Mouse (Mus musculus) liver, postnatal 0 days (tissue): Measurements from ENCODE around the gene Sspo. TPM values are rescaled to one million over a fixed set of nuclear protein-coding genes. Genes with fewer than 3 reads are reported as not detected.

ENCODE experiments used
- ATAC-seq: fragments of 200-750 bp; cut with Nextera tagmentation; 2 replicates; pipeline ENCODE4 v1.8.0; 2017; ENCODE audit warnings: mild to moderate bottlenecking, moderate library complexity
- DNase-seq: peaks from one replicate; pipeline ENCODE4 v3.0.0-alpha.2; 2016
- H3K27ac ChIP-seq: fragments of 300-500 bp; sonication (generic); 2 replicates; pipeline ENCODE4 v1.5.1; 2014; ENCODE audit warnings: antibody characterized with exemption, moderate library complexity, mild to moderate bottlenecking, low read depth
- H3K27me3 ChIP-seq: fragments of 300-500 bp; sonication (generic); 2 replicates; pipeline ENCODE4 v1.6.1; 2014; ENCODE audit warnings: low read length, control low read depth, mixed read lengths; ENCODE audit not compliant: insufficient read depth
- H3K36me3 ChIP-seq: fragments of 300-500 bp; sonication (generic); replicated peaks from 2 replicates; pipeline ENCODE4 v1.6.1; 2014; ENCODE audit warnings: mild to moderate bottlenecking, control low read depth, low read length, moderate library complexity, mixed read lengths; ENCODE audit not compliant: insufficient read depth
- H3K4me1 ChIP-seq: fragments of 300-500 bp; sonication (generic); 2 replicates; pipeline ENCODE4 v1.6.1; 2014; ENCODE audit warnings: antibody characterized with exemption, mild to moderate bottlenecking, control low read depth; ENCODE audit not compliant: insufficient read depth
- H3K4me2 ChIP-seq: fragments of 300-500 bp; sonication (generic); 2 replicates; pipeline ENCODE4 v1.6.1; 2014; ENCODE audit warnings: low read depth, mild to moderate bottlenecking, low read length, moderate library complexity, mixed read lengths
- H3K4me3 ChIP-seq: fragments of 300-500 bp; sonication (generic); 2 replicates; pipeline ENCODE4 v1.5.1; 2014; ENCODE audit warnings: low read depth, low read length
- H3K9ac ChIP-seq: fragments of 300-500 bp; sonication (generic); replicated peaks from 2 replicates; pipeline ENCODE4 v1.6.1; 2014; ENCODE audit warnings: mild to moderate bottlenecking, moderate library complexity
- H3K9me3 ChIP-seq: fragments of 300-500 bp; sonication (generic); 2 replicates; pipeline ENCODE4 v1.6.1; 2016; ENCODE audit warnings: mild to moderate bottlenecking, control low read depth, low read length, mixed read lengths
- CTCF ChIP-seq: sonication (generic); IDR thresholded peaks from 2 replicates; pipeline ENCODE4 v1.5.1; 2016; ENCODE audit warnings: antibody characterized with exemption, low read depth
- EP300 ChIP-seq: IDR thresholded peaks from 2 replicates; pipeline ENCODE4 v1.6.1; 2016; ENCODE audit warnings: antibody characterized with exemption, low read depth, mild to moderate bottlenecking
- WGBS: fragments of 180-500 bp; shearing (Covaris S2); extraction: QIAGEN DNeasy Blood & Tissue Kit; methylation state at CpG from one replicate; pipeline ENCODE4 v1.1.7; 2014; ENCODE audit not compliant: insufficient replicate concordance; 5-methylcytosine and 5-hydroxymethylcytosine counted together
- polyA plus RNA-seq: library from polyadenylated mRNA; unstranded; fragments of >200 nt; fragmentation: Nextera tagmentation; extraction: Ambion mirVana; gene quantifications from 2 replicates; pipeline ENCODE4 v1.2.1, GENCODE M21; 2015

The Sspo gene
- polyA plus RNA-seq, 1 experiment from 2014 or later = 0.06 TPM

DNA sequence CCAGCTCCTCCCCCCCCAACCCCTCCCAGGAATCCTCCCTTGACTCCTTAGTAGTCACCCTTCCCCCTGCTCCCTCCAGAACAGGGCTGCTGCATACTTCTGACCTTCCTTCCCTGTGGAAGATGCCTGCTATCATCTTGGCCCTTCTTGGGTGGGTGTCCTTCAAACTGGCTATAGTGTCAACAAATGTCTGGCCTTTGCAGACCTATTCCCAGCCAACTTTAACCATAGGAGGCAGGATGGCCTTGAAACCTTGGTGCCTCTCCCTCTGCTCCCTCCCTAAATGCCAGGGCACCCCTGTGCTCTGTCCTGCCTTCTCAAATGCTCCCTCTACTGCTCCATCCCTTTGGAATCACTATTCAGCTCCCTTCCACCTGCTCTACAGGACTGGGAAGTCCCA lies 8.4 kb upstream of the Sspo start:
- ATAC-seq = no peak
- Histone ChIP-seq H3K4me1 (peaks cover 11% of the 10 kb centered on the region), H3K4me2 (no peak overlapping the region), H3K27me3 (0 out of 2 replicates have a peak, but pooled peaks cover 2% of the 10 kb centered on the region), H3K4me3 (no peak overlapping the region), H3K36me3 (peaks cover 18% of the 10 kb centered on the region), H3K9me3 (no peaks in the 10 kb centered on the region), H3K27ac (no peak overlapping the region), H3K9ac (no peak overlapping the region)
- no peak for DNase-seq
- TF ChIP-seq CTCF = no peak
- no peak for TF ChIP-seq EP300

DNA sequence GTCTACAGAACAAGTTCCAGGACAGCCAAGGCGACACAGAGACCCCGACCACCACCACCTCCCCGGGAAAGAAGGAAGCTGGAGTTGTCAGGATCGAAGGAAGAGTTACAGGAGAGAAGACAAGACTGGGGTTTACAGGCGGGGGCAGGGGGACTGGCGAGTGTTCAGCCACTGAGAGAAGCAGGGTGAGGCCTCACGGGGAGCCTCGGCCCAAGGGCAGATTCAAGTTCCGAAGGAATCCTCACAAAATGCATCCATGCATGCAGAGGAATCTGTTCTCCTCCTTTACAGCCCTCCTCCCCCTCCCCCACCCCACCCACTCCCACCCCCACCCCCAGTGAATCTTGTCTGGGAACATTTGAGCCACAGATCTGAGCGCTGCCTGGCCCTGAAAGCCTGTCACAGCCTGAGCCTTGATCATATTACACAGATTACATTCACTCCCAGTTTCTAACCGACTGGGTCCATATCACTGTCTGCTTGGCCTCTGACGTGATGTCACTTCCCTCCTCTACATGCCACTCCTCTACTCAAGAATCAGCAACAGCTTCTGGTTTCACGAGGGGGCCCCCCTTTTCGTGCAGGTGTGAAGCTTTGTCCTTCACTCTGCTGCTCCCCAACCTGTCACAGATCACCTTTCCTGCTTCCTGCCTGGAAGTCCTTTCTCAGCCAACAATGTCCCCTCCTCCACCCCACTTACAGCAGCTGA lies 7.6 kb upstream of the Sspo start:
- Histone ChIP-seq H3K9ac (no peak overlapping the region), H3K4me2 (no peak overlapping the region), H3K27me3 (0 out of 2 replicates have a peak, but pooled peaks cover 6% of the 10 kb centered on the region), H3K27ac (no peak overlapping the region), H3K4me3 (no peak overlapping the region), H3K9me3 (no peaks in the 10 kb centered on the region), H3K4me1 (peaks cover 7% of the 10 kb centered on the region), H3K36me3 (peaks cover 18% of the 10 kb centered on the region)
- no peak for DNase-seq
- no peak for ATAC-seq
- 67% methylated on average over 14 of the region's 14 CpGs for WGBS
- TF ChIP-seq EP300 = no peak
- TF ChIP-seq CTCF = no peak

DNA sequence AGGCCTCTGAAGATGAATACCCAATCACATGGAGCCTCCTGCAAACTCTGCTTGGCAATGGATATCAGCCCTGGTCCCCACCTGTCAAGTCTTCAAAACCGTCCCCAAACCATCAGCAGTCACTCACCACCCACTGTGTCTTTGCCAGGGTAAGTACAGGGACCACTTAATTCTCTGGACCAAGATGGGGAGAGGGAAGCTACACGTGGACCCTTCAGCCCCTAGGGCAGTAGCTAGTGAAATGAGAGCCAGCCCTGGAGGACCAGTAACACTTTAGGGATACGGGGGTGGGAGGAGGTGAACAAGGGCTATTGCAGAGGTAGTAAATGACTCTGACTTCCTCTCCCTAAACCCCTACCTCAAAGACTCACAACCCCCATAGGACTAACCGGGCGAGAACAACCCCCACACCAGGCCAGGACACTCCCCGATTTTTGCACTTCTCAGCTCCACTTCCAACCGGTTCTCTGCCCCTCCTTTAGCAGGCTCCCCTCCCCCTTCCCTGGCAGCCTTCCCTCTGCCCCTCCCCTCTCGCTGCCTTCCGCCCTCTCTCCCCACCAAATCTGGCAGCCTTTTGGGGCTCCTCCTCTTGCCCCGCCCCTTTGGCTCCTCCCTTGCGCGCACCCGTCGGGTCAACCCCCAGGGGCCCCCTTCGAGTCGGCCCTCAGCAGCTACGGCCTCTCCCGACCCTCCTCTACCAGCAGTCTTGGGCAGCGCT lies 4.3 kb upstream of the Sspo start:
- Histone ChIP-seq H3K4me2 (peak overlapping the region; percentile 85), H3K27me3 (0 out of 2 replicates have a peak, but pooled peaks cover 4% of the 10 kb centered on the region), H3K4me3 (peak overlapping the region; percentile 63), H3K36me3 (peaks cover 11% of the 10 kb centered on the region), H3K27ac (peak overlapping the region; percentile 83), H3K9me3 (no peaks in the 10 kb centered on the region), H3K4me1 (peaks cover 2% of the 10 kb centered on the region; the same call in 1 of the 2 replicates), H3K9ac (0 out of 2 replicates have a peak overlapping the region, but pooled peaks have one; percentile 18)
- TF ChIP-seq EP300 (0 out of 2 replicates have a peak, but pooled peaks have one; percentile 25), CTCF (no peak)
- 5% methylated on average over 19 of the region's 19 CpGs for WGBS
- DNase-seq (peak; percentile 91), ATAC-seq (peak; percentile 87)

DNA sequence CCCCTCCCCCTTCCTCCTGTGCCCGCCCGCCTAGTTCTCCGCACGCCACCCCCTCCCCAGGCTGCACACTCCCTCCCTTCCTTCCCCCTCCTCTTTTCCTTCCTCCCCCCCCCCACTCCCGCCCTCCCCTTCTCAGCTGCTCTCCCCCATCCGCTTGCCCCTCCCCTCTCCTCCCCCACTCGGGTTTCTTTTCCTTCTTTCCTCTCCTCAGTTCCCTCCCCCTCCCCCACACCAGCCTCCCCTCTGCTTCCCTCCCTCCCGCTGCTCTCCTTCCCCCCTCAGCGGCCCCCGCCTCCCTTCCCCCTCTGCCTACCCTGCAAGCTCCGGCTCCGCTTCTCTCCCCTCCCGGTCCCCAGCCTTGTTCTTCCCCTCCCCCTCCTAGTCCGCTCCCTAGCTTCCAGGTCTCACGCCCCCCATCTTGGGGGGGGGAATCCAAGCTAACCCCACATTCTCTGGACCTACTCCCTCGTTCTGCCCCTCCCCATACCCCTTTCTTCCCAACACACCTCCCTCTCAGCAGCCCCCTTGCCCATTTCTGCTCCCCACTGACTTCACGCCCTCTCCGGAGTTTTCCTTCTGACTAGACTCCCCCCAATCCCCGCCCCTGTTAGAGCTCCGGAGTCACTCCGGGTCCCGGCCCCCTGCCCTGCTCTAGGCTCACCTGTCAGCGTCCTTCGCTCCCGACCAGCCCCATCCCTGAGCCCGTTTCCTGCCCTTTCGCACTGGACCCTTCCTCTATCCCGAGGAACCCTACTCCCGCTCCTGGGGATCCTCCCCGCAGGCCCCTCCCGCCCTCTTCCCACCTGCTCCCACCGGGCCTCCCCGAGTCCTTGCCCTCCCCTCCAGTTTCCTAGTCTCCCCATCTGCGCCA lies 3.5 kb upstream of the Sspo start:
- Histone ChIP-seq H3K4me3 (peak overlapping the region; percentile 63), H3K4me1 (peaks cover 2% of the 10 kb centered on the region; the same call in 1 of the 2 replicates), H3K9ac (peak overlapping the region; percentile 64), H3K27ac (peak overlapping the region; percentile 83), H3K27me3 (0 out of 2 replicates have a peak, but pooled peaks cover 4% of the 10 kb centered on the region), H3K9me3 (no peaks in the 10 kb centered on the region), H3K4me2 (peak overlapping the region; percentile 85), H3K36me3 (peaks cover 8% of the 10 kb centered on the region; the same call in 1 of the 2 replicates)
- ATAC-seq (peak; percentile 66), DNase-seq (peak; percentile 82)
- TF ChIP-seq CTCF = no peak
- TF ChIP-seq EP300 = no peak
- WGBS = 1% methylated on average over 30 of the region's 34 CpGs

DNA sequence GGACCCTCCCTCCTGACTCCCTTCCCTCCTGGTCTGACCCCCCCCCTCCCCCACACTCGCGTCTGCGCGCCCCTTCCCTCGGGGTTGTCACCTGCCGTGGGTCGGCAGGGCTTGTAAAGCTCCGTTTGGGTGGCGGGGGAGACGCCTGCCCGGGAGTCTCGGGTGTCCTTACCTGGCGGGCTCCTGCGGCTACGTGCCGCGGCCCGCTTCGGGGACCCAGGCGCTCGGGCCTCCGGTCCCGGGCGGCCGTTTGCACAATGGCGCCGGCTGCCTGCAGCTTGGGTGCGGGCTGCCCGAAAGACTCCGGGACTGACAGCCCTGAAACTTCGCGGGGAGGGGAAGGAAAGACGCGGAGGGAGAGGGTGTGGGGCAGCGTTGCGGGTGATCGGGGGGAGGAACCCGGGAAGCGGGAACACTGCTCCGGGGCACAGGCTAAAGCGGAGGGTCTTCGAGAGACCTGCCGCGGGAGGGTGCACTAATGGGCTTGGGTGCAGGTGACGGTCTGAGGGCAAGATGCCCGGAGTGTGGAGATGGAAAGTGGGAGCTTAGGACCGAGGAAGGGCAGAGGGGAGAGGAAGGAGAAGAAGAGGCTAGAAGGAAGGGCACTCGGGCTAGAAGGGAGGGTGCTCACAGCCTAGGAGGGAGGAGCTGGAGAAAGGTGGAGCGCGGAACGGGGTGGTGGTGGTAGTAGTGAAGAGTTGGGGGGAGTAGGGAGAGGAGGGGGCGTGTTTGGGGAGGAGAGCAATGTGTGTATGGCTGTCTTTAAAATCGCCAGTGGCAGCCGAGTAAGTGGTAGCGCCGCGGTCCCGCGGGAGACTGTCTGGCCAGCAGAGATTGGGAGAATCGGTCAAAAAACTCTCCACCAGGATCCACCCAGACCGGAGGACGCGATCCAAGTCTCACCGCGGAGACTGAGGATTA lies 2.6 kb upstream of the Sspo start, which contains the start of gene Zfp467:
Gene Zfp467 (minus strand): TSS at position 645 of the 921 bp plus-strand sequence.
- TF ChIP-seq CTCF (no peak; the same call in 1 of the 2 replicates), EP300 (no peak)
- no peak for ATAC-seq
- H3K9ac ChIP-seq = peak within 1 kb of the TSS; percentile 64
- H3K36me3 ChIP-seq = peaks cover 8% of the 10 kb centered on the region; the same call in 1 of the 2 replicates
- WGBS = 1% methylated on average over 62 of the region's 65 CpGs
- DNase-seq = peak; percentile 44
- no peaks in the 10 kb centered on the region for H3K9me3 ChIP-seq
- 0 out of 2 replicates have a peak, but pooled peaks cover 4% of the 10 kb centered on the region for H3K27me3 ChIP-seq
- peak within 1 kb of the TSS; percentile 63 for H3K4me3 ChIP-seq
- H3K4me1 ChIP-seq = peaks cover 2% of the 10 kb centered on the region; the same call in 1 of the 2 replicates
- peak within 1 kb of the TSS; percentile 85 for H3K4me2 ChIP-seq
- peak within 1 kb of the TSS; percentile 83 for H3K27ac ChIP-seq
